Mouse (Mus musculus): Measurements from ENCODE around the gene Slc39a11. TPM values are rescaled to one million over a fixed set of nuclear protein-coding genes. Genes with fewer than 3 reads are reported as not detected.

The Slc39a11 gene
- total RNA-seq, 4 experiments from 2014 or later = 2.1 to 2.6 (median 2.2) TPM

GRCm38 (mm10) chr11:113417948-113418347 lies 231.9 kb downstream of the Slc39a11 start:
- DNase-seq (ENCODE audit: low spot score in 2 of 2) = no peak

- no peak for DNase-seq (ENCODE audit: low spot score in 2 of 2)
Observed at GRCm38 (mm10) chr11:113412545-113412944, 237.3 kb downstream of the Slc39a11 start.

DNA sequence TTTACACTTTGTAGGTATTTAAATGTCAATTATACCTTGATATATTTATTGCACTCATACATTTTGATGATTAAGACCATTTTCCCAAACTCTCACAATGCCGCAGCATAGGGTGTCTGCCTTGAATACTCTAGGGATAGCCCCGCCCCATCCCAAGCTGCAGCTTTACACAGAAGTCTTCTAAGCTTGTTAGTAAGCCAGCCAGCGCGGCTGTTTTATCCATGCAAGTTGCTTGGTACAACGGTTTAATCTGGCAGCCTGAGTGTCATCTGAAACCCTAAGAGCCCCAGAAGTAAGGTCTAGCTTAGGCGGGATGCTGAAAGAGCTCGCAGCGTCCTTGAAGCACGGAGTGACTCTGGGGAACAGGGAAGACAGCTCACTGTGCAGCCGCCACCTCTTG lies 238.1 kb downstream of the Slc39a11 start:
- DNase-seq (ENCODE audit: low spot score in 2 of 2) = no peak

DNA sequence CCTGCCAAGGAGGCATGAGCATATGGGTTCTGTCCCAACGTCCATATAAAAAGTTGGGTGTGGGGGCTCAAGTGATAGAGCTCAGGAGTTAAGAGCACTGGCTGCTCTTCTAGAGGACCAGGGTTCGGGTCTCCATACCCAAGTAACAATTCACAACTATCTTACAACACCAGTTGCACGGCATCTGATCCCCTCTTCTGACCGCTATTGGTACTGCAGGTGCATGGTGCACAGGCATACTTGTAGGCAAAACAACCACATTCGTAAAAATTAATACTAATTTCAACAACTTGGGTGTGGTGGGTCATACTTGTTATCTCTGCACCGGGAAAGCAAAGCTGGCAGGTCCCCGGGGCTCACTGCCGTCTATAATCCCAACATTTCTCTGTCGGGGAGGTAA lies 240.8 kb downstream of the Slc39a11 start:
- no peak for DNase-seq (ENCODE audit: low spot score in 2 of 2)

DNA sequence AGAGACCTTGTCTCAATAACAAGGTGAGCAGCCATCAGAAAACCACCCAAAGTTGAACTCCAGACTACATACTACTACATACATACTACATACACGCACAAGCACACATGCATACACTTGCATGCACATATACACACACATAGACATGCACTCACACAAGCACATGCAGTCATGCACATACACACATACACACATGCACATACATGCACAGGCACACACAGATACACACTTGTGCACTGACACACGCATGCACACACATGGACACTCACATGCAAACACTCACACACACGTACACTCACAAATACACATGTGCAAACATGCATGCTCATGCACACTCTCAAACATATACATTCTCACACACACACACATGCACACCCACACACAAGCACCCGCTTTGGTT lies 242.4 kb downstream of the Slc39a11 start:
- DNase-seq (ENCODE audit: low spot score in 2 of 2) = no peak

- DNase-seq (ENCODE audit: low spot score in 2 of 2) = no peak
Observed at GRCm38 (mm10) chr11:113400868-113401267, 249.0 kb downstream of the Slc39a11 start.

- DNase-seq (ENCODE audit: low spot score in 2 of 2) = no peak
Observed at GRCm38 (mm10) chr11:113399601-113400000, 250.3 kb downstream of the Slc39a11 start.

DNA sequence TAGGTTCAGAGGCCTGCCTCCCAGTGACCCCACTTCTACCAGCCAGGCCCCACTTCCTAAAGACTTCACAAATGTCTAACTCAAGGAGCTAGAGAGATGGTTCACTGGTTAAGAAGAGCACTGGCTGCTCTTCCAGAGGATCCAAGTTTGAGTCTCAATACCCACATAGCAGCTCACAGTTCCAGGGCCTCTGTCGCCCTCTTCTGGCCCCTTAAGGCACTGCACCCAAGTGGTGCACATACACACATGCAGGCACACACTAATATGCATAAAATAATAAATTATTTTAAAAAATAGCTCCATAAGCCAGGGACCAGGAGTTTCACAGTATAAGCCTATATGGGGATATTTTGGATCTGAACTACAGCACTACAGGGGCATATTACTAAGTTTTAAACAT lies 252.5 kb downstream of the Slc39a11 start:
- no peak for DNase-seq (ENCODE audit: low spot score in 2 of 2)

- DNase-seq (ENCODE audit: low spot score in 2 of 2) = no peak
Observed at GRCm38 (mm10) chr11:113393366-113394150, 256.3 kb downstream of the Slc39a11 start.

DNA sequence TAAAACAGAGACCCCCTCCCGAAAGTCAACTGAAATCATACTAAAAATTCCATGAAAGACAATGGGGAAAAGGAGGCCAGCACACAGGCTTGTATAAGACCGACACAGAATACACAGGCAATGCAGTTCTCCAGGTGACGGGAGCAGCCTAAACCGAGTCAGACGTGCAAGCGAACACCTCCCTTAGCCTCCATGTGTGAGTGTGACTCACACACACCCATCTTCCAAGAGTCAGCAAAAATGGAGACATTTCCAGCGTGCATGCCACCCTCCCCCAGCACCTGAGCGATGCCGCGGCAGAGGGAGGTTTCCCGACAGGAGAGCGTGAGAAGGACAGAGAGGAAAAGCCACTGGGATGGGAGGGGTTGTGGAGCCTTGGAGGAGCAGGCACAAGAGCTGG lies 258.2 kb downstream of the Slc39a11 start:
- no peak for DNase-seq (ENCODE audit: low spot score in 2 of 2)

DNA sequence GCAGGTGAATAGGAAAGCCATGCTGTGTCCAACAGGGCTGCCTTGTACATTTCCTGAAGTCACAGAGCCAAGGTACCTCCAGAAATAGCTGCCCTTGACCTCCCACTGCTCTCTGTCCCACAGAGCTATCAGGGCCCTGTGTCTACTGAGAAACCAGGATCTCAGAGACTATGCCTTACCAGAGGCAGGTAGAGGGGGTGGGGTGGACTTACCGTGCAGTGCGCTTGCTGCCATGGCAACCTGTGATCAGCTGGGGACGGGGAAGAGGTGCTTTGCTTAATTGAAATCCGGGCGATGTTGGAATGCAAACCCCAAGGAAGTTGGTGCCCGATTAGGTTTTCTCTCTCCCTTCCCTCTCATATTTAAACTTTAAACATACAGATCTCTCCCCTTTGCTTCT lies 260.2 kb downstream of the Slc39a11 start:
- no peak for DNase-seq (ENCODE audit: low spot score in 2 of 2)

DNA sequence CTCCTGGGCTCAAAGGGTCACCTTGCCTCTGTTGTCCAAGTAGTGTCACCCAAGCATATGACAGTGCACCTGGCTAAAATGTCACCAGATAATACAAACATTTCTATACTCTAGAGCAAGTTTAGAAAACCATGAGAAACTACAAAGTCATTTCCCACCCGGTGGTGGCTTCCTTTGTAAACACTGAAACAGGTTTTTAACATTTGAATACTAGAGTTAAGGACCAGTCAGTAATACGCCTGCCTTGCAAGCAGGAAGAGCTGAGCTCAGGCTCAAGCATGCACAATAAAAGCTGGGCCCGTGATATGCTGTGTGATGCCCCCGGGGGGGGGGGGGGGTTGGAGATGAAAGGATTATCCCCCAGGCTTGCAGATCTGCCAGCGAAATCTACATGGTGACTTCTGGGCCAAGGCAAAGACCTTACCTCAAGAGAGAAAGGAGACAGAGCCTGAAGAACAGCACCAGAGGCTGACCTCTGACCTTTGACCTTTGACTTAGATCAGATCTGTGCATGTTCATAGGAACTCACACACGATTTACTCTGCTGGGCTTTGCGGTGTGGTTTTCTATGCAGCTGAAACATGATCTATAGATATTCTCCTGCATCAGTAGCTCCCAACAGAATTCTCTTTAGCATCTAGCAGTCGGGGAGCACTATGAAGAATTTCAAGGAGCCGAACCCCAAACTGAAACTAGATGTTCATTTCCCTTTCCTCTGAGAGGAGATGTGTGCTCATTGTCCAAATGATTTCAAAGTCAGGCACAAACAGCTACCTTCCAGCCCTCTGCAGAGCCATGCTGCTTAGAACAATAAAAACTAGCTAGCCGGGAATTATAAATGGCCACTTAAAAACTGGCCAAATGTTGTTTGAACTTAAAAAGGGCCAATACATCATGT lies 267.0 kb downstream of the Slc39a11 start:
- no peak for DNase-seq (ENCODE audit: low spot score in 2 of 2)

DNA sequence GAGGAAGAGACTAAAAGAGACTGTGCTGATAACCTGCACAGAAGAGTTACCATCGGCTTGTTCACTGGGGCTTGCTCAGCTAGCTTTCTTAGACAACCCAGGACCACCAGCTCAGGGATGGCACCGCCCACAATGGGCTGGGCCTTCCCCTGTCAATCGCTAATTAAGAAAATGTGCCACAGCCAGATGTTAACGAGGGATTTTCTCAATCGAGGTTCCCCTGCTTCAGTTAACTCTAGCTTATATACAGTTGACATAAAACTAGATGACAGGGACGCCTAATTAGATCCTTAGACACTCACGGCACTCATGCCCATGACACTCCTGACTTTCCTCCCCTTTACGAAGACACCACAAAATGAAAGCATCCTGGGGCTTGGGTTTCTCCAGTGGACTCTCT lies 268.3 kb downstream of the Slc39a11 start:
- no peak for DNase-seq (ENCODE audit: low spot score in 2 of 2)

DNA sequence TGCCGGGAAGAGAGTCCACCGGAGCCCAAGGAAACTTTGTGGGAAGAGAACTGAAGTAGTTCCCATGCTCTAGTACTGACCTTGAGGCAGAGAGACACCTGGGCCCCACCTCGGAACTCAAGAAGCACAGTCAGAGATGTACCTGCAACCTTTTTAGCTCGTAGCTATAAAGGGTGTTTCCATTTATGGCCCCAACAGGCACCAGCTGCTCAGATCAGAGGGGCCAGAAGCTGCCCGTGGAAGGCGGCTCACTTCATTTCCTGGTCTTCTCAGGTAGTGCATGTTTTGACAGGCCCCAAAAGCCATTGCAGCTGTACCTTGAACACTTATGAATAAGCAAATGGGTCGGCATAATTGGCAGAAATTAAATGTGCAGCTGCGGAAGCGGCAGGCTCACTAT lies 271.0 kb downstream of the Slc39a11 start:
- no peak for DNase-seq (ENCODE audit: low spot score in 2 of 2)

DNA sequence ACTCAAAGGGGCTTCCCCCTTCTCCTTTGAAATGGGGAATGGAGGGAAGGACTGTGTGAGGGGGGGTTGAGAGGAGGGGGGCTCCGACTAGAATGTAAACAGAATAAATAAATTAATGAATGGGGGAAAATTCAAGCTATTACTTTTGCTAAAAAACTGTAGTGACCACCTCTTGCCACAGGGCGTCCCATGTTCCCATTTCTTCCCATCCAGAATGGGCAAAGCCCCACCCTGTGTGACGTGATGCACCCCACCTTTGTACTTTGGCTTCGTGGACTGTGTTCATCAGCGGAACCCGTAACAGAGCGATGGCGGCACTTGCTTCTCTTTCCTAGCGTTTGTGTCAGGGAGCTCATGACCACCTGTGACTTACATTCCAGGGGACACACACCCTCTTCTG lies 273.8 kb downstream of the Slc39a11 start:
- DNase-seq (ENCODE audit: low spot score in 2 of 2) = no peak

- no peak for DNase-seq (ENCODE audit: low spot score in 2 of 2)
Observed at GRCm38 (mm10) chr11:113373926-113374325, 276.0 kb downstream of the Slc39a11 start.

DNA sequence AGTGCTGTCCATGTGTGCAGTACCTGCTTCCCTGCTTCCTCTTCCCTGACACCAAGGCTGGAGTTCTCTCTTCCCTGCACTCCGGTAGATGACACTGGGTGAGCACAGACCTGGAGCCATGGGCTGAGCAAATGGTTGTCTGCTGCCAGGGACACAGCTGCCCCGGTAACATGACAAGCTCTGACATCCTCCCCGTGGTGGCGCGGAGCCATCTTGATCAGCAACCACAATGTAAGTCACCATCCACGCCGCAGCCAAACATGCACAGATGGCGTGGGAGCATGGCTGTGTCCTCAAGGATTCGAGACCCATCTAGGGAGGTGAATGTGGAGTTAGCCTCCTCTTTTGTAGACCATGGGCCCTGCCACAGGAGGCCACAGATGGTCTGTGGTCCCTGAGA lies 276.5 kb downstream of the Slc39a11 start:
- no peak for DNase-seq (ENCODE audit: low spot score in 2 of 2)

DNA sequence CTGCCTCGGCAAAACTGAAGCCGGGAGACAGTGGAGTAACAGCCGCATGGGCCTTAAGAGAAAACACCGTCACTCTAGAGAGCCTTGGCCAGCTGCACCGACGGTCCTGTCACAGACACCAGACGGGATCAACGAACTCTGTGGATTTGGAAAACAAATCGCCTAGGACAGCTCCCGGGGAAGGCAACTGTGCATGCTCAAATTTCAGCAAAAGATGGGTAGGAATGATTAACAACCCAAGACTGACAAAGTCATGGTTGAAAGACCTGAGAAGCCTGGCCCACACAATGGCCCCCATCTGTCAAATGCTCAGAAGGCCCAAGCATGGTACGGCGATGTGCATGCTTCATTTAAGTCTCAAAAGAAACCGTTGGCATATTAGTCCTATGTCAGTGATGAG lies 281.8 kb downstream of the Slc39a11 start:
- no peak for DNase-seq (ENCODE audit: low spot score in 2 of 2)

GRCm38 (mm10) chr11:113366257-113367030 lies 283.4 kb downstream of the Slc39a11 start:
- DNase-seq (ENCODE audit: low spot score in 2 of 2) = no peak

- DNase-seq (ENCODE audit: low spot score in 2 of 2) = no peak
Observed at GRCm38 (mm10) chr11:113363739-113364138, 286.1 kb downstream of the Slc39a11 start.

DNA sequence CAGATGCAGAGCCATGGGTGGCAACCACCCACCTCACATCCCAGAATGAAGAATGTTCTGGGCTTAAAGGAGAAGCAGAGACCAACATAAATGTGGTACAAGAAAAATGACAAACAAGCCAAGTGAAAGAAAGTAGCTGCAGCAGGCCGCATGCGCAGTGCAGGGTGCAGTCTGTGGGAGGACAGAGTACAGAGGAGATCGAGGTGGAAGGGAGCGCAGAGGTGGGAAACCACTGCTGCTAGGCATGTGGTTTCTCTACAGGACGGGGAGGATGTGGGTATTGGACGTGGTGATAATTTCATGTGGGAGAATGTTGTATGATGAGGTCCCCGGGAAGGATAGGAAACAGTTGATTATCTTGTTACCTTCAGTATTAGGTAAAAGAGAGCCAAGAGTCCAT lies 287.3 kb downstream of the Slc39a11 start:
- DNase-seq (ENCODE audit: low spot score in 2 of 2) = no peak
